Mouse (Mus musculus): Measurements from ENCODE around the gene Gm7257. TPM values are rescaled to one million over a fixed set of nuclear protein-coding genes. Genes with fewer than 3 reads are reported as not detected.

Gene Gm7257
- polyA plus RNA-seq (2016; fragmentation: Nextera tagmentation; extraction: Ambion mirVana) = not detected in 2 replicates

GRCm38 (mm10) chr9:36431584-36431983, at the start of gene Gm7257:
Gm7257 (plus strand) TSS chr9:36431884.
- Histone ChIP-seq H3K27me3 (no peaks in the 10 kb centered on the region), H3K27ac (no peak within 1 kb of the TSS), H3K9ac (no peak within 1 kb of the TSS), H3K9me3 (no peaks in the 10 kb centered on the region; the same call in 1 of the 2 replicates), H3K4me2 (replicated peaks) (no peak within 1 kb of the TSS), H3K4me1 (no peaks in the 10 kb centered on the region), H3K4me3 (no peak within 1 kb of the TSS), H3K36me3 (no peaks in the 10 kb centered on the region)
- whole genome bisulfite sequencing = 72% methylated on average over 4 of the region's 4 CpGs
- no peak for ATAC-seq (ENCODE audit: insufficient number of reproducible peaks, insufficient read depth, low FRiP score, low TSS enrichment)

GRCm38 (mm10) chr9:36402991-36403390, 28.7 kb upstream of the Gm7257 start:
- no peak overlapping the region for H3K9ac ChIP-seq
- no peak overlapping the region for H3K4me2 ChIP-seq (replicated peaks)
- H3K27ac ChIP-seq = no peak overlapping the region
- no peaks in the 10 kb centered on the region for H3K4me1 ChIP-seq
- no peak overlapping the region for H3K4me3 ChIP-seq
- 60% methylated on average over 2 of the region's 2 CpGs for WGBS
- 0 out of 2 replicates have a peak, but pooled peaks cover 6% of the 10 kb centered on the region for H3K9me3 ChIP-seq
- no peak for ATAC-seq (ENCODE audit: insufficient number of reproducible peaks, insufficient read depth, low FRiP score, low TSS enrichment)
- H3K36me3 ChIP-seq = no peaks in the 10 kb centered on the region
- H3K27me3 ChIP-seq = no peaks in the 10 kb centered on the region

GRCm38 (mm10) chr9:36435051-36435764, 3.5 kb downstream of the Gm7257 start:
- H3K4me2 ChIP-seq (replicated peaks) = no peak overlapping the region
- no peak overlapping the region for H3K9ac ChIP-seq
- no peak for ATAC-seq (ENCODE audit: insufficient number of reproducible peaks, insufficient read depth, low FRiP score, low TSS enrichment)
- H3K27ac ChIP-seq = no peak overlapping the region
- WGBS = 40% methylated on average over 2 of the region's 2 CpGs
- no peaks in the 10 kb centered on the region; the same call in 1 of the 2 replicates for H3K9me3 ChIP-seq
- no peaks in the 10 kb centered on the region for H3K36me3 ChIP-seq
- H3K27me3 ChIP-seq = no peaks in the 10 kb centered on the region
- no peak overlapping the region for H3K4me3 ChIP-seq
- H3K4me1 ChIP-seq = no peaks in the 10 kb centered on the region

DNA sequence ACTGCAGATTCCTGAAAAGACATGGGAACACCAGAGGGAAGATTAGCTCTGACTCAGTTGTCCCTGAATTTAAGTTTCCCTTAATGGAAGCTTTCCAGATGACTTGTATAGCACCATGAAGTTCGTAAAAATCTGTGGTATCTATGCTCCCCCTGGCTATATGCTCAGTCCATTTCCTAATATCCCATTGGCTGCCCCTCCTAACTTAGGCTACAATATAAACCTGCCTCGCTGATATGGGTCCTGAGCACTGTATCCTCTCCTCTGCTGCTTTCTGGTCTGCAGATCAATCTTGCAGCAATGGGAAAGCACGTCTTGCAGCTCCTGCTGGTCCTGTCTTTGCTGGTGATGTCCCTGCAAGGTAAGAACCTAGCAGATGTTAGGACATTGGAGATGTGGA, 43.7 kb downstream of the Gm7257 start, which contains the start of gene Gm9513:
Gene Gm9513, plus strand, starts transcription at position 301 of the 400 bp plus-strand sequence.
- Histone ChIP-seq H3K4me3 (no peak within 1 kb of the TSS), H3K4me2 (replicated peaks) (no peak within 1 kb of the TSS), H3K27me3 (no peaks in the 10 kb centered on the region), H3K27ac (no peak within 1 kb of the TSS), H3K9ac (no peak within 1 kb of the TSS), H3K36me3 (no peaks in the 10 kb centered on the region), H3K9me3 (peaks cover 3% of the 10 kb centered on the region; the same call in 1 of the 2 replicates), H3K4me1 (no peaks in the 10 kb centered on the region)
- no peak for ATAC-seq (ENCODE audit: insufficient number of reproducible peaks, insufficient read depth, low FRiP score, low TSS enrichment)
- WGBS = 65% methylated on average over 3 of the region's 3 CpGs

Other genes with a start within 250 kb of the Gm7257 start
- gene Gm9513, start 43.8 kb downstream of the Gm7257 start, polyA plus RNA-seq (2016; fragmentation: Nextera tagmentation; extraction: Ambion mirVana) = not detected in 2 replicates
- gene Gm5615, start 110.1 kb downstream of the Gm7257 start, polyA plus RNA-seq (2016; fragmentation: Nextera tagmentation; extraction: Ambion mirVana) = not detected in 2 replicates
- gene Gm17689, start 150.8 kb downstream of the Gm7257 start, polyA plus RNA-seq (2016; fragmentation: Nextera tagmentation; extraction: Ambion mirVana) = not detected in 2 replicates
- not detected in 2 replicates for gene A630095E13Rik, start 211.5 kb downstream of the Gm7257 start, polyA plus RNA-seq (2016; fragmentation: Nextera tagmentation; extraction: Ambion mirVana)